Mouse (Mus musculus) G1E (cell line): ENCODE results near the gene N4bp1. TPM values are rescaled to one million over a fixed set of nuclear protein-coding genes. Genes with fewer than 3 reads are reported as not detected.

ENCODE experiments used
- ATAC-seq: 2 replicates; pipeline ENCODE4 v1.8.0; 2016; ENCODE audit warnings: mild to moderate bottlenecking; ENCODE audit not compliant: insufficient number of reproducible peaks, poor library complexity, low FRiP score, severe bottlenecking; ENCODE audit errors: extremely low read depth
- DNase-seq: peaks from one replicate; pipeline ENCODE4 v3.0.0; 2012; ENCODE audit warnings: low spot score
- H3K27me3 ChIP-seq: 2 replicates; pipeline ENCODE4 v1.6.1; 2012; ENCODE audit warnings: mild to moderate bottlenecking, low read length, inconsistent platforms; ENCODE audit not compliant: insufficient read depth
- H3K36me3 ChIP-seq: replicated peaks from 2 replicates; pipeline ENCODE3; 2012; ENCODE audit warnings: mild to moderate bottlenecking, inconsistent platforms
- H3K4me1 ChIP-seq: 2 replicates; pipeline ENCODE4 v1.6.1; 2012; ENCODE audit warnings: low read depth, low read length, inconsistent platforms, mixed read lengths; ENCODE audit not compliant: insufficient read depth
- H3K4me3 ChIP-seq: 2 replicates; pipeline ENCODE4 v1.5.1; 2012; ENCODE audit warnings: low read depth, mild to moderate bottlenecking, inconsistent platforms, low read length, moderate library complexity, mixed read lengths
- H3K9me3 ChIP-seq: replicated peaks from 2 replicates; pipeline ENCODE4 v1.6.1; 2012; ENCODE audit warnings: inconsistent platforms
- CTCF ChIP-seq: IDR thresholded peaks from 2 replicates; pipeline ENCODE4 v1.5.1; 2012; ENCODE audit warnings: low read depth, low read length, inconsistent platforms, mixed read lengths
- GATA1 ChIP-seq: IDR thresholded peaks from 2 replicates; pipeline ENCODE4 v1.6.1; 2012; ENCODE audit warnings: borderline replicate concordance, low read length, inconsistent platforms, mixed read lengths
- GATA2 ChIP-seq: IDR thresholded peaks from 2 replicates; pipeline ENCODE4 v1.6.1; 2012; ENCODE audit warnings: low read depth, low read length, inconsistent platforms, borderline replicate concordance
- POLR2AphosphoS5 ChIP-seq: IDR thresholded peaks from 2 replicates; pipeline ENCODE4 v1.6.1; 2012; ENCODE audit warnings: low read depth, low read length, inconsistent platforms; ENCODE audit not compliant: insufficient replicate concordance
- TAL1 ChIP-seq: conservative IDR thresholded peaks from 2 replicates; pipeline ENCODE4 v1.6.1; 2012; ENCODE audit warnings: low read depth, low read length, inconsistent platforms, mixed read lengths
- polyA plus RNA-seq: library from polyadenylated mRNA; stranded (reverse); fragments of >175 nt; gene quantifications from 2 replicates; pipeline ENCODE4 v1.2.3, GENCODE M21; 2012
- total RNA-seq, 2 experiments: library from RNA; stranded (forward) in 1 of 2; stranded (reverse) in 1 of 2; fragments of 200-1000 nt in 1 of 2; fragments of >200 nt in 1 of 2; fragmentation: Nextera tagmentation in 1 of 2; gene quantifications; 2 replicates each; pipeline ENCODE4 v1.2.3; 2014 to 2017

The N4bp1 gene
- total and polyA plus RNA-seq, 3 experiments, result 11.4 to 30.1 (median 17.2) TPM

DNA sequence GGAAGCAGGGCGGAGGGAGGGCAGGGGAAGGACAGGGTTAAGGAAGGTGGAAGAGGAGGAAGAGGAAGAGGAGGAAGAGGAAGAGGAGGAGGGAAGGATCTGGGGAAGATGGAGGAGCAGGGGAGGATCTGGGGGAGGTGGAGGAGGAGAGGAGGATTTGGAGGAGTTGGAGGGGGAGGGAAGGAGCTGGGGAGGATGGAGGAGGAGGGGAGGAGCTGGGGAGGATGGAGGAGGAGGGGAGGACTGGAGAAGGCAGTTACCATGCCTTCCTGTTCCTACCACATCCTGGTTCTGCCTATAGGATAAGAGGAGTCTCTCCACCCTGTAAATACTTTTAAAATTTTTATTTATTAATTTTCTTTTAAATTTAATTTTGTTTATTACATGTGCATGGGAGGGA lies 37.6 kb upstream of the N4bp1 start:
- DNase-seq, result no peak
- Histone ChIP-seq H3K36me3 (no peaks in the 10 kb centered on the region), H3K9me3 (no peaks in the 10 kb centered on the region), H3K4me1 (peaks cover 3% of the 10 kb centered on the region; the same call in 1 of the 2 replicates), H3K4me3 (no peak overlapping the region), H3K27me3 (0 out of 2 replicates have a peak, but pooled peaks cover 3% of the 10 kb centered on the region)
- no peak for ATAC-seq
- no peak for TF ChIP-seq TAL1
- no peak for TF ChIP-seq GATA2
- no peak for TF ChIP-seq GATA1

DNA sequence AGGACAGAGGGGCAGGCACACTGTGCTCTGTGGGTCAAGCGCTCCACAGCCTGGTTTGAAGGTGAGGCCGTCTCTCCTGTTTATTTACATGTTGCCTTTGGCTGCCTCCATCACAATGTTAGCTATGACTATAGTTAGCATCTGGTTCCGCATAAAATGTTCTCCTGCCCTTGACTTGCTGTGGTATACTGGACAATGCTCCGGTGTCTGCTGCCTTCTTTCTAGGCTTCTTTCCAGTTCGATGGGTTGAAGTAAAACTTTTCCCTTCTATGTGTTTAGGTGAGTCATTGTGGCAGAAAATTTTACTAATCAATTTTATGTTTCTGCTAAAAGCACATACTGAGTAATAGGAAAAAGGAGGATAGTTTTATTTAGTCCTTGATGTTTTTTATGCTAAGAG lies 37.1 kb upstream of the N4bp1 start:
- no peak for DNase-seq
- ATAC-seq, result no peak
- TF ChIP-seq TAL1 (no peak), GATA2 (no peak), CTCF (no peak), GATA1 (no peak), POLR2AphosphoS5 (no peak)
- 0 out of 2 replicates have a peak, but pooled peaks cover 3% of the 10 kb centered on the region for H3K27me3 ChIP-seq
- no peak overlapping the region for H3K4me3 ChIP-seq
- H3K9me3 ChIP-seq, result no peaks in the 10 kb centered on the region
- H3K36me3 ChIP-seq, result no peaks in the 10 kb centered on the region
- peaks cover 3% of the 10 kb centered on the region; the same call in 1 of the 2 replicates for H3K4me1 ChIP-seq

DNA sequence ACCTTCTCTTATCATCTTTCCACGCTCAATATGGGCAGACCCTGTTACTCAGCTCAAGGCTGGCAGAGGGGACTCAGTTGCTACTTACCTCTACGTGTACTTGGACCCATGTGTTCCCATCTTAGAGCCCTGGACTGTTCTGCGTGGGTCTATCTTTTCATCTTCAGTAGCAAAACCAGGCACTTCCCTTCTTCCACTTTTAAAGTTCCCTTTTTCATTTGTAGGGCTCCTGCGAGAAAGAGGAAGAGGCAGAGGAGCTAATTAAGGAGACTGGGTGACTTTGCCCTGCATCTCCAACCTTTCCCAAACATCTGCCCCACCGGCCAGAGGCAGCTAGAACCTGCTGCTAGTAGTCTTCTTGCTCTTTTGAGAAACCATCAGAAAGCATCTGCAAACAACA lies 35.9 kb upstream of the N4bp1 start:
- ATAC-seq (no peak), DNase-seq (no peak)
- Histone ChIP-seq H3K9me3 (no peaks in the 10 kb centered on the region), H3K36me3 (no peaks in the 10 kb centered on the region), H3K4me1 (peaks cover 3% of the 10 kb centered on the region; the same call in 1 of the 2 replicates), H3K4me3 (no peak overlapping the region), H3K27me3 (0 out of 2 replicates have a peak, but pooled peaks cover 3% of the 10 kb centered on the region)
- TF ChIP-seq GATA2 (no peak), POLR2AphosphoS5 (no peak), CTCF (no peak), TAL1 (no peak), GATA1 (no peak)

DNA sequence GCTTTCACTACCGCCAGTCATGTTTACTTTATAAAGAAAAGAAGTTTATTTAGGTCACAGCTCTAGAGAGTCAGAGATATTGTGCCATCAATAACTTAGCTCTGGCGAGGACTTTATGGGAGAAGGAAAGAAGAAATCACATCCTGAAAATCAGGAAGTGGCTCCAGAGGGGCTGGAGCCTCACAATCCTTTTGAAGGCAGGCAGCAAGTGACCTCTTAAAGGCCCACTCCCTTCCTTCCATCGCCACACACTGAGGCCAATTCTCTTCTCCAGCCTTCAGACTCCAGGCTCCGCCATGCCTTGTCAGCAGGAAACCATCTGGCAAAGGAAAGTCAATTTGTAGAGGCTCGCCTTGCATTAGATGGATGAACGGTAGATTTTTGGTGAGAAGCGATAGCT lies 35.4 kb upstream of the N4bp1 start:
- TF ChIP-seq POLR2AphosphoS5, result no peak
- no peak for TF ChIP-seq TAL1
- no peak for TF ChIP-seq CTCF
- no peak for TF ChIP-seq GATA2
- no peak for TF ChIP-seq GATA1
- DNase-seq, result no peak
- Histone ChIP-seq H3K36me3 (no peaks in the 10 kb centered on the region), H3K27me3 (0 out of 2 replicates have a peak, but pooled peaks cover 3% of the 10 kb centered on the region), H3K4me3 (no peak overlapping the region), H3K9me3 (no peaks in the 10 kb centered on the region), H3K4me1 (peaks cover 3% of the 10 kb centered on the region; the same call in 1 of the 2 replicates)
- no peak for ATAC-seq

DNA sequence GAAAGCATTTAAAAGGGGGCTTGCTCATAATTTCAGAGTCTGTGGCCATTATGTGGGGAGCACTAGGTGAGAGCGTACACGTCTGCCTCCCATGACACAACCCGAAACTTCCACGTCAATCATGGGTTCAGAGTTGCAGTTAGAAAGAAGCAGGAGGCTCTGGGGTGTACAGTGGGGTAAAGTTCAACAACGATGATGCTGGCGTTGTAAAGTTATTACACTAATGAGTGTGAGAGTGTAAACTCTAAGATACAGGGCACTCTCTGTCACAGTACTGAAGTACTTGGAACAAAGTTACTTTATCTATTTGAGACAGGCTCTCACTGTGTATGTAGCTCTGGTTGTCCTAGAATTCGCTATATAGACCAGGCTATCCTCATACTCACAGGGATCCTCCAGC lies 35.0 kb upstream of the N4bp1 start:
- DNase-seq, result no peak
- no peaks in the 10 kb centered on the region for H3K36me3 ChIP-seq
- ATAC-seq, result no peak
- no peak for TF ChIP-seq TAL1
- TF ChIP-seq CTCF, result no peak
- no peak for TF ChIP-seq GATA1
- no peak for TF ChIP-seq GATA2
- no peak for TF ChIP-seq POLR2AphosphoS5
- H3K27me3 ChIP-seq, result 0 out of 2 replicates have a peak, but pooled peaks cover 3% of the 10 kb centered on the region
- no peaks in the 10 kb centered on the region for H3K9me3 ChIP-seq
- peaks cover 3% of the 10 kb centered on the region; the same call in 1 of the 2 replicates for H3K4me1 ChIP-seq
- H3K4me3 ChIP-seq, result no peak overlapping the region

DNA sequence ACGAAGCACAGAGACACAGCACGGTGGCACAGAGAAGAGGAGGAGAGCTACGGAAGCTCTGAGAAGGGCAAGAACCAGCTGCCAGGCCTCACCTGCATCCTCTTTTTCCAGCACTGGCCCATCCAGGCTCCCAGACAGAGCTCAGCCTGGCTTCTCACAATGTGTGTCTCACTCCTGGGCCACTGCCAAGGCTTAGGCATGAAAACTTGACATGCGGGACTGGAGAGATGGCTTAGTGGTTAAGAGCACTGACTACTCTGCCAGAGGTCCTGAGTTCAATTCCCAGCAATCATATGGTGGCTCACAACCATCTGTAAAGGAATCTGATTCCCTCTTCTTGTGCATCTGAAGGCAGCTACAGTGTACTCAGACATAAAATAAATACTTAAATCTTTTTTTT lies 34.2 kb upstream of the N4bp1 start:
- H3K36me3 ChIP-seq, result no peaks in the 10 kb centered on the region
- H3K4me3 ChIP-seq, result no peak overlapping the region
- H3K9me3 ChIP-seq, result no peaks in the 10 kb centered on the region
- H3K4me1 ChIP-seq, result peaks cover 3% of the 10 kb centered on the region; the same call in 1 of the 2 replicates
- DNase-seq, result no peak
- H3K27me3 ChIP-seq, result 0 out of 2 replicates have a peak, but pooled peaks cover 3% of the 10 kb centered on the region
- TF ChIP-seq GATA1 (no peak), TAL1 (no peak), GATA2 (no peak), POLR2AphosphoS5 (no peak), CTCF (no peak)
- no peak for ATAC-seq
